Mouse (Mus musculus) kidney, embryonic 15.5 days (tissue): Measurements from ENCODE around the gene Fam120b. TPM values are rescaled to one million over a fixed set of nuclear protein-coding genes. Genes with fewer than 3 reads are reported as not detected.

Experiments used
- ATAC-seq: fragments of 200-750 bp; cut with Nextera tagmentation; replicated peaks from 2 replicates; pipeline ENCODE4 v1.8.0; 2017; ENCODE audit warnings: moderate TSS enrichment; ENCODE audit not compliant: low FRiP score
- H3K27ac ChIP-seq: fragments of 300-500 bp; sonication (generic); 2 replicates; pipeline ENCODE4 v1.5.1; 2015; ENCODE audit warnings: mild to moderate bottlenecking, inconsistent platforms
- H3K27me3 ChIP-seq: fragments of 300-500 bp; sonication (generic); 2 replicates; pipeline ENCODE4 v1.6.1; 2015; ENCODE audit warnings: inconsistent platforms
- H3K36me3 ChIP-seq: fragments of 300-500 bp; sonication (generic); 2 replicates; pipeline ENCODE4 v1.6.1; 2015; ENCODE audit warnings: inconsistent platforms
- H3K4me1 ChIP-seq: fragments of 300-500 bp; sonication (generic); 2 replicates; pipeline ENCODE4 v1.6.1; 2015; ENCODE audit warnings: inconsistent platforms
- H3K4me2 ChIP-seq: fragments of 300-500 bp; sonication (generic); 2 replicates; pipeline ENCODE4 v1.6.1; 2015; ENCODE audit warnings: moderate library complexity, mild to moderate bottlenecking, inconsistent platforms
- H3K4me3 ChIP-seq: fragments of 300-500 bp; sonication (generic); replicated peaks from 2 replicates; pipeline ENCODE4 v1.5.1; 2015; ENCODE audit warnings: mild to moderate bottlenecking, inconsistent platforms
- H3K9ac ChIP-seq: fragments of 300-500 bp; sonication (generic); 2 replicates; pipeline ENCODE4 v1.6.1; 2015; ENCODE audit warnings: mild to moderate bottlenecking, inconsistent platforms
- H3K9me3 ChIP-seq: fragments of 300-500 bp; sonication (generic); replicated peaks from 2 replicates; pipeline ENCODE4 v1.6.1; 2016; ENCODE audit warnings: inconsistent platforms
- WGBS: fragments of 180-500 bp; shearing (Covaris S2); methylation state at CpG from one replicate; pipeline ENCODE4 v1.1.7; 2015; ENCODE audit warnings: mixed read lengths; 5-methylcytosine and 5-hydroxymethylcytosine counted together
- polyA plus RNA-seq: library from polyadenylated mRNA; unstranded; fragments of >200 nt; fragmentation: Nextera tagmentation; extraction: Ambion mirVana; gene quantifications from 2 replicates; pipeline ENCODE4 v1.2.1, GENCODE M21; 2015

The Fam120b gene
- polyA plus RNA-seq, 1 experiment from 2014 or later = 28.7 TPM

DNA sequence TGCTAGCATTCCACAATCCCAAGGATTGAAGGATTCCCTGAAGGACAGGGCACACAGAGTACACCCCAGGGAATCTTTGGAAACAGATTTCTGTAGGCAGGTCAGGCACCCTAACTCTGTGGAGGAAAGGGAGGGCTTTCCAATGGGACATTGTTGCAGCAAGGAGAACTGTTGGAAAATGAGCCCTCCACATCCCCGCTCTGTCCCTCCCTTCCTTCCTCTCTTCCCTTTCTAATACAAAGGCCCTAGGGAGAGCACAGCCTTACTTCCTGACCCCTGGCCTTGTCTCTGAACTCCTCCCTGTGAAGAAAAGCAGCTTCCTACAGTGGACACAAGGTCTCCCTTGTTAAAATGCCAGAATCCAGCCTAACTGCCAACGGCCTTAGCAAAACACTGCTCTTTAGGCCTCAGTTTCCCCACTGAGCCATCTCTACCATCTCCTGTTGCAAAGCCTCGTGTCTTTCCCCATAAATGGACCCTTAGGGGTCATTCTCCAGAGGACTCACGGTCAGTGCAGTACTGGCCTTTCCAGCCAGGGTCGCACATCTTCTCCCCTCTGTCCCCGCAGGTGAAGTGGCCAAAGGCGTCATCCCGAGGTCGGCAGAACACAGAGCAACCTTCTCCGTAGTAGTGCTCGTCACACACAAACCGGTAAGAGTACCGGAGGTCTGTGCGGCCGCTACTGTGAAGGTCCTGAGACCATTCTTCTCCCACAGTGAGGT, 22.9 kb upstream of the Fam120b start:
- Histone ChIP-seq H3K9me3 (no peaks in the 10 kb centered on the region), H3K4me1 (peaks cover 62% of the 10 kb centered on the region), H3K4me3 (peak overlapping the region; percentile 69), H3K27me3 (peaks cover 49% of the 10 kb centered on the region), H3K36me3 (peaks cover 21% of the 10 kb centered on the region), H3K4me2 (peak overlapping the region; percentile 95), H3K27ac (peak overlapping the region; percentile 60), H3K9ac (no peak overlapping the region)
- 51% methylated on average over 15 of the region's 15 CpGs for WGBS
- no peak for ATAC-seq

DNA sequence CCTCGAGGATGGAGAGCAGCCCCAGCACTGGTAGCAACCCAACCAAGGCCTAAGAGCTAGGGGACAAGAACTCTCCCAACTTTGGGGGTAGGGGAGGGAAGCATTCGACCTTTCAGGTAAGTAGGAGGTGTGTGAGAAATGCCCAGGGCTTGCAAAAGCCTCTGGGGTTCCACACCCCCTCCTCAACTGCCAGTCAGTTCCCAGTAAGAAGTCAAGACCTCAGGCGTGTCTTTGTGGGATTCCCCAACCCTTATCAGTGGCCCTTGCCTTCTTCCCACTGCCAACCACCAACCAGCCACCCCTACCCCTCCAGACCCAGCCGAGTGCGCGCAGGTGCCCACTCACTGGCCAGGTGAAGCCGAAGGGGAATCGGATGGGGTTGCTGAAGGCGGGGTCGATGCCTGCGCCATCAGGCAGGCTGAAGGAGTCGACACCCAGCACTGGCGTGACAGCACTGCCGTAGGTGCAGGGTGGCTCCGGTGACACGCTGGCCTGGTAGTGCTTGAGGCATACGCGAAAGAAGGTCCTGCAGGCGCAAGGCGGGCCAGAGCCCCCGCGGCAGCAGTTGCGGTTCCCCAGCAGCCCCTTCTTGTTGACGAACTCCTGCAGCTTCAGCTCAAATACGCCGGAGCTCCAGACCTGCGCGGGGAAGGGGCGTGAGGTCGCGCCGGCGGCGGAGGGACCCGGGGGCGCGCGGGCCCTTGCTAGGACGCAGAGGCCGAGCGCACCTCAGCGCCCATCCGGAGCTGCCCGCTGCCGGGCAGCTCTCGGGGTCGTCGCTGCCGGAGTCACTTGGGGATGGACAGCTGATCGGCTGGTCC, 21.5 kb upstream of the Fam120b start:
- peaks cover 9% of the 10 kb centered on the region; the same call in 1 of the 2 replicates for H3K36me3 ChIP-seq
- peaks cover 60% of the 10 kb centered on the region for H3K27me3 ChIP-seq
- peak overlapping the region; percentile 69 for H3K4me3 ChIP-seq
- H3K4me1 ChIP-seq = peaks cover 77% of the 10 kb centered on the region
- H3K9ac ChIP-seq = peak overlapping the region; percentile 63
- H3K4me2 ChIP-seq = peak overlapping the region; percentile 95
- H3K9me3 ChIP-seq = no peaks in the 10 kb centered on the region
- peak overlapping the region; percentile 84; the same call in 1 of the 2 replicates for H3K27ac ChIP-seq
- no peak for ATAC-seq
- WGBS = 2% methylated on average over 50 of the region's 50 CpGs

DNA sequence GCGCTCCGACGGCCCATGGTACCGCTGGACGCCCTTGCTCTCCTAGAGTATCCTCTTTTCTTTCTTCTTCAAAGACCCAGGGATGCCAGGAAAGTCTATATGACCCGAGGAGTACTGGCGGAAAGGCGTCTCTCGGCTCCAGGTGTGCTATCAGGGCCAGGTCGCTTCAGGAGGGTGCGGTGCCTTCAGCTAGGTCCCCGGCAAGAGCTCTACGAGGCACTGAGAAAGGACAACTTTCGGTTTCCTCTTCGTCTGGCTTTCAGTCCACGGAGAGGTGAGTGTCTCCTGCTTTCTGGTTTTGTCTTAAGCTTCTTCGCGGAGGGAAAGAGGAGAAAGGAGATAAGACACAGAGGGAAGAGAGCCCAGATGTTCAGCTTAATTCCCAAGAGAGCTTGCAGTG, 20.8 kb upstream of the Fam120b start:
- WGBS = under 1% methylated on average over 18 of the region's 18 CpGs
- Histone ChIP-seq H3K27ac (peak overlapping the region; percentile 84), H3K9me3 (no peaks in the 10 kb centered on the region), H3K9ac (peak overlapping the region; percentile 63), H3K36me3 (peaks cover 8% of the 10 kb centered on the region; the same call in 1 of the 2 replicates), H3K4me1 (peaks cover 81% of the 10 kb centered on the region), H3K4me2 (peak overlapping the region; percentile 95), H3K4me3 (peak overlapping the region; percentile 69), H3K27me3 (peaks cover 65% of the 10 kb centered on the region)
- ATAC-seq = no peak

DNA sequence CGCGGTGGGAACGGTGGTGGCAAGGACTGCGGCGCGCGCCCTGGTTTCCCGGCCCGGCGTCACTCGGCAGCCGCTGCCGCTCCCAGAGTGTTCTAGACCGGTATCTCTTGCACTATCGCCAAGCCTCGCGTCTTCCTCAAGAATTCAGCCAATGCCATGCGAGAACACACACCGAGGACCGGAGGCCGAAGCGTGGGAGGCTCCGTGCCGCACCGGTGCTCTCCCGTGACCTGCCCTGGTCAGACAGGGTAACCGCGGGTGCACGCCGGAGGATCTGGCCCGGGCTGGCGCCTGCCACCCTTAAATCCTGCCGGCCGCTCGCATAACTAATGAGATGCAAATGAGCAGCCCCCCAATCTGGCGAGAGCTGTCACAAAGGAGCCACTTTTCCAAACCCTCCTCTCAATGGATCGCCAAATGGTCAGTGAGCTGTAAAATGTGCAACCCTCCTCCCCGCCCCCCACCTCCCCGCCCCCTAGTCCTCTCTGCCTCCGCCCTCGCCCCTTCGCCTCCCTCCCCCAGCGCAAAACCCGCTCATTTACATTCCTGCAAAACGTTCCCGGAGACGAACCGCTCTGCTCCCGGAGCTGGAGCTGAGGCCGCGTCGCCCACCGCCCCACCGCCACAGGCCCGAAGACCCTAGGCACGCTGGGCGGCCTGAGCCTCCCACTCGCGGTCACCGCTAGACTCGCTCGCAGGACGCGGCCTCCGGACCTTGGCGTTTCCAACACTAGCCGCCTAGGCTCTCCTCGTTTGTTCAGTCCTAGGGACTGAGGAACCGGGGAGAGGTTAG, 20.1 kb upstream of the Fam120b start:
- Histone ChIP-seq H3K36me3 (0 out of 2 replicates have a peak, but pooled peaks cover under 1% of the 10 kb centered on the region), H3K4me3 (peak overlapping the region; percentile 69), H3K27ac (peak overlapping the region; percentile 84), H3K27me3 (peaks cover 71% of the 10 kb centered on the region), H3K4me1 (peaks cover 85% of the 10 kb centered on the region), H3K9me3 (no peaks in the 10 kb centered on the region), H3K4me2 (peak overlapping the region; percentile 95), H3K9ac (peak overlapping the region; percentile 63)
- WGBS = under 1% methylated on average over 66 of the region's 69 CpGs
- ATAC-seq = peak; percentile 81

DNA sequence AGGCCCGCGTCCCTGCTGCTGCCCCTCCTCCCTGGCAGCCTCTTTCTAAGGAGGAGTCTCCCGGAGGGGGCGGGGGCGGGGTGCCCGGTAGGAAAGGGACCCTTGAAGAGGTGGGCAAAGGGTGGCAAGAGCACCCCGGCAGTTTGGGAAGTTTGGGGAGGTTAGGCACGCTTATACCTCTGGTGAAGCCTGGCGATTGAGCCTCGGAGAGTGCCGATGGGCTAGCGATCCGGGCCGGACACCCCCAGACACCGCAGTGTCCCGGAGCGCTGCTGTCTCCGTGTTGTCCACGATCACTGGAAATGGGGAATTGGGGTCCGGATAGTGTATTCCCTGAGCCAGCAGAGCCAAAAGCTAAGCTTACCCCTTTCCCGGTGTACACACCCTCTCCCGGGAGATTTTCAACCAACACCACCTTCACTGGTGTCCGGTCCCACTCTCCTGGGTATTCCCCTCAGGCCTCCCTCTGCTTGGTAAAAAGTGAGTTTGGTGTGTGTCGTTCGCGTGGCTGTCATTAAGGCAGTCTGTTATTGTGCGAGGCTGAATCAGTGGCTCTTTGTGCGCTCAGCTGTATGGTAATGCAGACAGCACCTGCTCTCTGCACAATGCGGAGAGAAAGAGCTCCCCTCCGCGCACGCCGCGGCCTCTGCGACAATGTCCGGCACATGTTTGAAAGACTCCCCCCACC, 19.4 kb upstream of the Fam120b start, which contains the start of gene Dll1:
TSS of gene Dll1 (minus strand) at position 379 of the 688 bp plus-strand sequence.
- no peaks in the 10 kb centered on the region for H3K36me3 ChIP-seq
- peak within 1 kb of the TSS; percentile 69 for H3K4me3 ChIP-seq
- H3K9ac ChIP-seq = peak within 1 kb of the TSS; percentile 63
- peaks cover 90% of the 10 kb centered on the region for H3K4me1 ChIP-seq
- no peaks in the 10 kb centered on the region for H3K9me3 ChIP-seq
- peak within 1 kb of the TSS; percentile 84 for H3K27ac ChIP-seq
- ATAC-seq = no peak; the same call in 1 of the 2 replicates
- WGBS = under 1% methylated on average over 36 of the region's 36 CpGs
- H3K4me2 ChIP-seq = peak within 1 kb of the TSS; percentile 95
- H3K27me3 ChIP-seq = peaks cover 78% of the 10 kb centered on the region

DNA sequence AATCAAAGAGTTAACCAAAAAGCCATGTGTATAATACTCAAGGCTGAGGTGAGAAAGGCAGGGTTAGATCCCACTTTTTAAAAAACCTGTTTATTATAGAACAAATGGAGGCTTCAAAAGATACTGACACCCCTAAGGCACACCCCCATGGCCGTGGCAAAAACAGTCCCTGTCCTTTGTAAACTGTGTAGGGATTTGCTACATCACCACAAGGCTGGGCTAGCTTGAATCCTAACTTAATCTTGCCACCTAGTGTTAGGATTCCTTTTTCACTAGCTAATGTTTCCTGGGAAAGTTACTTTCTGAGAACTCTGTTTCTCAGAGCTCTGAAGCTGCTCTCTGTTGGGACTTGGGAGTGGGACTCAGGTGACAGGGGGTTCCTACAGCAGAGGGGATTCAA, 18.1 kb upstream of the Fam120b start:
- H3K4me3 ChIP-seq = no peak overlapping the region
- H3K36me3 ChIP-seq = no peaks in the 10 kb centered on the region
- WGBS = 4% methylated on average over 1 of the region's 1 CpGs
- H3K9me3 ChIP-seq = no peaks in the 10 kb centered on the region
- H3K27ac ChIP-seq = peak overlapping the region; percentile 18; the same call in 1 of the 2 replicates
- peaks cover 86% of the 10 kb centered on the region for H3K27me3 ChIP-seq
- ATAC-seq = no peak
- peak overlapping the region; percentile 95; the same call in 1 of the 2 replicates for H3K4me2 ChIP-seq
- peaks cover 79% of the 10 kb centered on the region for H3K4me1 ChIP-seq
- H3K9ac ChIP-seq = no peak overlapping the region

DNA sequence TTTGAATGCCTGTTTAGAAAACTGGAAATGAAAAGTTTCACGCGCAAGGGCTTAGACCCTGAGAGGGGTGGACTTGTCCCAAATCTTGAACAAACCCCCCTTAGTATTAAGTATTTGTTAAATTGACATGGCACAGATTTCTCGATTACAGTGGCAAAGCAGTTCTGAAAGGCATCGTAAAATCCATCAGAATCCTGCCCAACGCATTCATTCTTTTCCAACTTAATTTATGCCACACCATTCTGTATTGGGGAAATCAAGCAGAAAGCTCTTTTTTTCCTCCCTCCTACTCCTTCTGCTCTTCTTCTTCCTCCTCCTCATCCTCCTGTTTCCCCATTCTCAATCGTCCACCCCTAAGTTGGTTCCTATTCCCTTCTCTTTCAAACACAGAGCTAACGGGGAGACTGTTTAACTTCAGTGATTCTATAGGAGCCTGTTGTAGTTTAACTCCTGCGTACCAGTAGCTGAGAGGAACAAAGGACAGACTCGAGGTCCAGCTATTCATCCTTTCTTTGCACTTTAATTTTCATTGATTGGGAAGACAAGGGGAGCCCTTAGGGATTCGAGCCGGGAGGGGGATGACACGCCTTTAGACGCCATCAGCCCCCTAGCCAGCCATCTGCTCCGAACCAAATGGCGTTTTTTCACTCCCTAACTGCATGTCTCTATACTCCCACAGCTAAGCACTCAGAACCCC, 17.4 kb upstream of the Fam120b start:
- H3K27ac ChIP-seq = 0 out of 2 replicates have a peak overlapping the region, but pooled peaks have one; percentile 18
- 12% methylated on average over 15 of the region's 15 CpGs for WGBS
- ATAC-seq = no peak
- no peak overlapping the region for H3K9ac ChIP-seq
- H3K36me3 ChIP-seq = no peaks in the 10 kb centered on the region
- H3K4me3 ChIP-seq = no peak overlapping the region
- H3K4me1 ChIP-seq = peaks cover 73% of the 10 kb centered on the region
- H3K9me3 ChIP-seq = no peaks in the 10 kb centered on the region
- H3K27me3 ChIP-seq = peaks cover 84% of the 10 kb centered on the region
- H3K4me2 ChIP-seq = peak overlapping the region; percentile 19

DNA sequence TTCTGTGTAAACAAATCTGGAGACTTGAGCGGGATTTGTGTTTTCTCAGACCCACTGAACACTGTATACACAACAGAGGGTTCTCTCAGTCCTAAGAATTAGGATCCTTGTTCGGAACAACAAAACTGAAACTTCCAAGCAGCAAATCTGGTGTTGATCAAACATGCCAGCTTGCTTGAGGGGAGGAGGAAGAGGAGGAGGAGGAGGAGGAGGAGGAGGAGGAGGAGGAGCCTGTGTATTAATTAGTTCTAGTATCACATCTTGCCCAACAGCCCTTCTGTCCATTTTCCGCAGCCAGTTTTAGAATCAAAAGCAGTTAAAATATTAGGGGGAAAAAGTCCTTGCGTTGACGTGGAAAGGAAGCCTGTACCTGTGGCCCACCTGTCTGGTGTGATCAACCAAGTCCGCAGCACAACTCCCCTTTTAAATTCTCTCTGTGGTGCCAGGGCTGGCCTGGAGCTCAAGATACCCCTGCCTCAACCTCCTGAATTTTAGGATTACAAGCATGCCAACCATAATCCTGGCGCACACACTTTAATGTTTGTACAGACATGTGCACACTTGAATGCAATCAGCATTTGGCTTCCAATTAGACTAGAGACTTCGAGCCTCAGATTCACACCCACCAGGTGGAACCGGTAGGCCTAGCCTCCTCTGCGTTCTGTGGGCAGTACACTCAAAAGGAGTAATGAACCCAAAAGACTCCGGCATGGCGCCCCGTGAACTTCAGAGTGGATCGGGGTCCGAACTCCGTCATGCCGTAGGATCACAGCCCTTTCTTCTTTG, 16.1 kb upstream of the Fam120b start:
- H3K4me1 ChIP-seq = peaks cover 62% of the 10 kb centered on the region
- H3K27ac ChIP-seq = 0 out of 2 replicates have a peak overlapping the region, but pooled peaks have one; percentile 66
- H3K4me2 ChIP-seq = peak overlapping the region; percentile 94
- peak overlapping the region; percentile 50 for H3K4me3 ChIP-seq
- H3K36me3 ChIP-seq = no peaks in the 10 kb centered on the region
- 10% methylated on average over 17 of the region's 17 CpGs for WGBS
- ATAC-seq = no peak
- no peaks in the 10 kb centered on the region for H3K9me3 ChIP-seq
- 0 out of 2 replicates have a peak overlapping the region, but pooled peaks have one; percentile 41 for H3K9ac ChIP-seq
- H3K27me3 ChIP-seq = peaks cover 70% of the 10 kb centered on the region

DNA sequence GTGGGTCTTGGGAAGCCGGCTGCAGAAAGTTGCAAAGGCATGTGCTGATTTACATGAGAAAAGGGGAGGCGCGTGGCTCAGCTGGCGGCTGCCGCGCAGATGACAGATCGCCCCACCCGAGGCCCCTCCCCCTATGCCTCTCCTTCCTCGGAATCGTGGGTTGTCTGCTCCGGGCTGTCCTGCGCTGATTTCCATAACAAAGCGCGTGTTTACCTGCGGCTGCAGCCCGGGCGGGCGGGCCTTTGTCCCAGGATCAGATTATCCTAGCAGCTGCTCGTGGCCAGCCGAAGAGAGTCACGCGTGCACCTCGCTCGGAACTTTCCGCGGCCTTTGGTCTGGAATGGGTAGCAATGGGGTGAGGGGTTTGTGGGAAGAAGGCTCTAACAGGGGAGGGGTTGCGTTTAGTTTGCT, 15.4 kb upstream of the Fam120b start:
- 0 out of 2 replicates have a peak, but pooled peaks have one; percentile 11 for ATAC-seq
- H3K36me3 ChIP-seq = no peaks in the 10 kb centered on the region
- H3K4me1 ChIP-seq = peaks cover 55% of the 10 kb centered on the region
- no peaks in the 10 kb centered on the region for H3K9me3 ChIP-seq
- H3K9ac ChIP-seq = peak overlapping the region; percentile 41
- under 1% methylated on average over 27 of the region's 27 CpGs for WGBS
- H3K4me2 ChIP-seq = peak overlapping the region; percentile 94
- peak overlapping the region; percentile 66 for H3K27ac ChIP-seq
- H3K27me3 ChIP-seq = peaks cover 67% of the 10 kb centered on the region
- H3K4me3 ChIP-seq = peak overlapping the region; percentile 50
